Mouse (Mus musculus) MEL (cell line): ENCODE results near the gene Atp2c1. TPM values are rescaled to one million over a fixed set of nuclear protein-coding genes. Genes with fewer than 3 reads are reported as not detected.

Source experiments
- DNase-seq: peaks from one replicate; pipeline ENCODE4 v3.0.0; 2011; ENCODE audit warnings: low read depth, low spot score
- H3K27ac ChIP-seq: 2 replicates; pipeline ENCODE4 v1.5.1; 2012; ENCODE audit warnings: low read depth, mild to moderate bottlenecking, control low read depth, low read length, moderate library complexity; ENCODE audit not compliant: control insufficient read depth
- H3K27me3 ChIP-seq, 2 experiments: fragments of 150-350 bp in 1 of 2; sonication (generic) in 1 of 2; 2 replicates each; pipeline ENCODE4 v1.6.1; 2012; ENCODE audit warnings: low read length in 2 of 2, mild to moderate bottlenecking in 2 of 2, improper control_type of control experiment in 1 of 2, moderate library complexity in 1 of 2; ENCODE audit not compliant: insufficient read depth in 2 of 2, control insufficient read depth in 1 of 2
- H3K36me3 ChIP-seq, 2 experiments: 2 replicates each; pipeline ENCODE4 v1.6.1; 2012 to 2014; ENCODE audit warnings: low read length in 2 of 2, improper control_type of control experiment in 1 of 2, inconsistent platforms in 1 of 2, mild to moderate bottlenecking in 1 of 2; ENCODE audit not compliant: insufficient read depth in 2 of 2, control insufficient read depth in 1 of 2
- H3K4me1 ChIP-seq, 2 experiments: fragments of 150-350 bp in 1 of 2; sonication (generic) in 1 of 2; 2 replicates each; pipeline ENCODE4 v1.6.1; 2012; ENCODE audit warnings: low read length in 2 of 2, improper control_type of control experiment in 1 of 2, mild to moderate bottlenecking in 1 of 2; ENCODE audit not compliant: insufficient read depth in 2 of 2, control insufficient read depth in 1 of 2
- H3K4me3 ChIP-seq, 2 experiments: fragments of 150-350 bp in 1 of 2; sonication (generic) in 1 of 2; 2 replicates each; pipeline ENCODE4 v1.5.1; 2012; ENCODE audit warnings: low read depth in 2 of 2, low read length in 2 of 2, mild to moderate bottlenecking in 2 of 2, moderate library complexity in 2 of 2, control low read depth in 1 of 2, improper control_type of control experiment in 1 of 2; ENCODE audit not compliant: control insufficient read depth in 1 of 2, insufficient read depth in 1 of 2
- H3K79me2 ChIP-seq: 2 replicates; pipeline ENCODE4 v1.6.1; 2012; ENCODE audit warnings: mild to moderate bottlenecking, low read length, moderate library complexity; ENCODE audit not compliant: control insufficient read depth, poor library complexity, insufficient read depth
- H3K9ac ChIP-seq: 2 replicates; pipeline ENCODE4 v1.6.1; 2012; ENCODE audit warnings: low read depth, mild to moderate bottlenecking, control low read depth, low read length, moderate library complexity; ENCODE audit not compliant: control insufficient read depth, poor library complexity, severe bottlenecking
- H3K9me3 ChIP-seq: fragments of 150-350 bp; sonication (generic); replicated peaks from 2 replicates; pipeline ENCODE4 v1.6.1; 2012; ENCODE audit warnings: mild to moderate bottlenecking, low read length, improper control_type of control experiment, moderate library complexity; ENCODE audit not compliant: insufficient read depth
- CTCF ChIP-seq, 3 experiments: IDR thresholded peaks in 2 of 3; conservative IDR thresholded peaks in 1 of 3; 2 replicates each; pipeline ENCODE4 v1.5.1; 2011 to 2012; ENCODE audit warnings: low read length in 3 of 3, low read depth in 2 of 3, mild to moderate bottlenecking in 2 of 3, improper control_type of control experiment in 1 of 3, inconsistent platforms in 1 of 3, mixed read lengths in 1 of 3, moderate library complexity in 1 of 3; ENCODE audit not compliant: control insufficient read depth in 1 of 3, insufficient read depth in 1 of 3, poor library complexity in 1 of 3, severe bottlenecking in 1 of 3
- E2F4 ChIP-seq: IDR thresholded peaks from 2 replicates; pipeline ENCODE4 v1.6.1; 2011; ENCODE audit warnings: low read depth, low read length, improper control_type of control experiment, borderline replicate concordance
- EP300 ChIP-seq, 2 experiments: IDR thresholded peaks; 2 replicates each; pipeline ENCODE4 v1.6.1; 2011; ENCODE audit warnings: improper control_type of control experiment in 2 of 2, low read length in 2 of 2, low read depth in 1 of 2, mild to moderate bottlenecking in 1 of 2
- ETS1 ChIP-seq: IDR thresholded peaks from 2 replicates; pipeline ENCODE4 v1.6.1; 2012; ENCODE audit warnings: low read depth, mild to moderate bottlenecking, inconsistent platforms, low read length, improper control_type of control experiment, moderate library complexity
- HCFC1 ChIP-seq: IDR thresholded peaks from 2 replicates; pipeline ENCODE4 v1.6.1; 2012; ENCODE audit warnings: low read depth, mild to moderate bottlenecking, inconsistent platforms, low read length, improper control_type of control experiment, moderate library complexity
- JUND ChIP-seq: IDR thresholded peaks from 2 replicates; pipeline ENCODE4 v1.6.1; 2011; ENCODE audit warnings: low read depth, mild to moderate bottlenecking, improper control_type of control experiment, low read length
- KAT2A ChIP-seq: conservative IDR thresholded peaks from 2 replicates; pipeline ENCODE4 v1.6.1; 2012; ENCODE audit warnings: low read depth, low read length, improper control_type of control experiment, inconsistent platforms
- MAX ChIP-seq: IDR thresholded peaks from 2 replicates; pipeline ENCODE4 v1.6.1; 2011; ENCODE audit warnings: low read length, improper control_type of control experiment
- MAZ ChIP-seq: IDR thresholded peaks from 2 replicates; pipeline ENCODE4 v1.6.1; 2012; ENCODE audit warnings: low read depth, mild to moderate bottlenecking, inconsistent platforms, low read length, improper control_type of control experiment
- MEF2A ChIP-seq: IDR thresholded peaks from 2 replicates; pipeline ENCODE4 v1.6.1; 2014; ENCODE audit warnings: low read depth, mild to moderate bottlenecking, inconsistent platforms, low read length, improper control_type of control experiment; ENCODE audit not compliant: poor library complexity, insufficient replicate concordance, severe bottlenecking; ENCODE audit errors: extremely low read depth
- MYB ChIP-seq: IDR thresholded peaks from 2 replicates; pipeline ENCODE4 v1.6.1; 2011; ENCODE audit warnings: mild to moderate bottlenecking, low read depth, low read length, improper control_type of control experiment
- MYC ChIP-seq: IDR thresholded peaks from 2 replicates; pipeline ENCODE4 v1.6.1; 2011; ENCODE audit warnings: low read depth, mild to moderate bottlenecking, low read length, improper control_type of control experiment, moderate library complexity
- NELFE ChIP-seq: IDR thresholded peaks from 2 replicates; pipeline ENCODE4 v1.6.1; 2011; ENCODE audit warnings: low read depth, low read length, improper control_type of control experiment
- POLR2AphosphoS2 ChIP-seq: IDR thresholded peaks from 2 replicates; pipeline ENCODE4 v1.6.1; 2011; ENCODE audit warnings: low read length, improper control_type of control experiment
- RAD21 ChIP-seq: IDR thresholded peaks from 2 replicates; pipeline ENCODE4 v1.6.1; 2011; ENCODE audit warnings: mild to moderate bottlenecking, low read depth, low read length, improper control_type of control experiment
- RCOR1 ChIP-seq: IDR thresholded peaks from 2 replicates; pipeline ENCODE4 v1.6.1; 2012; ENCODE audit warnings: low read depth, mild to moderate bottlenecking, inconsistent platforms, low read length, improper control_type of control experiment
- SMC3 ChIP-seq: IDR thresholded peaks from 2 replicates; pipeline ENCODE4 v1.6.1; 2011; ENCODE audit warnings: low read depth, low read length, improper control_type of control experiment
- TAL1 ChIP-seq: IDR thresholded peaks from 2 replicates; pipeline ENCODE4 v1.6.1; 2012; ENCODE audit warnings: mild to moderate bottlenecking, inconsistent platforms, low read length, moderate library complexity, mixed read lengths
- TBP ChIP-seq: IDR thresholded peaks from 2 replicates; pipeline ENCODE4 v1.8.0; 2011; ENCODE audit warnings: low read depth, low read length, improper control_type of control experiment
- UBTF ChIP-seq: IDR thresholded peaks from 2 replicates; pipeline ENCODE4 v1.6.1; 2012; ENCODE audit warnings: low read depth, mild to moderate bottlenecking, inconsistent platforms, low read length, improper control_type of control experiment, moderate library complexity, borderline replicate concordance; ENCODE audit not compliant: insufficient read depth
- USF1 ChIP-seq: IDR thresholded peaks from 2 replicates; pipeline ENCODE4 v1.6.1; 2014; ENCODE audit warnings: low read depth, mild to moderate bottlenecking, inconsistent platforms, low read length, improper control_type of control experiment, moderate library complexity
- ZC3H11A ChIP-seq: IDR thresholded peaks from 2 replicates; pipeline ENCODE4 v1.6.1; 2012; ENCODE audit warnings: low read depth, mild to moderate bottlenecking, inconsistent platforms, low read length, improper control_type of control experiment
- polyA plus RNA-seq, 2 experiments: library from polyadenylated mRNA; stranded (reverse) in 1 of 2; unstranded in 1 of 2; fragments of >175 nt in 1 of 2; fragments of >200 nt in 1 of 2; gene quantifications; 2 replicates each; pipeline versions ENCODE4 v1.2.1 to v1.2.4; 2012; ENCODE audit warnings: low replicate concordance in 2 of 2, low read depth in 1 of 2; ENCODE audit not compliant: insufficient read length in 2 of 2, insufficient read depth in 1 of 2, missing spikeins in 1 of 2
- total RNA-seq: library from RNA; depleted of rRNA; stranded (reverse); fragments of 300-350 nt; gene quantifications from 2 replicates; pipeline ENCODE4 v1.2.3, GENCODE M21; 2012

Atp2c1 gene
- total and polyA plus RNA-seq, 3 experiments = 32.7 to 33.6 TPM; not detected in 1

- Histone ChIP-seq H3K79me2 (no peaks in the 10 kb centered on the region; the same call in 1 of the 2 replicates), H3K9ac (no peak overlapping the region), H3K4me1 (peaks cover 2 to 10% of the 10 kb centered on the region in 2 experiments; a peak in 3 of 4 replicates), H3K9me3 (no peaks in the 10 kb centered on the region), H3K27me3 (no peaks in the 10 kb centered on the region), H3K4me3 (no peak overlapping the region), H3K36me3 (peaks cover 0 to 5% of the 10 kb centered on the region in 2 experiments; a peak in 2 of 4 replicates)
- DNase-seq = no peak
- TF ChIP-seq EP300 (IDR thresholded peaks at IDR 0.05; ENCODE audit: low read depth in 1 of 2, low read length in 2 of 2) (no peak), NELFE (no peak), TBP (no peak), JUND (no peak), RAD21 (no peak), MYB (no peak), ETS1 (no peak), MYC (no peak), TAL1 (no peak), MEF2A (no peak), MAZ (no peak), USF1 (no peak), KAT2A (no peak), E2F4 (no peak), POLR2AphosphoS2 (no peak), UBTF (no peak), MAX (no peak), CTCF (IDR thresholded peaks at IDR 0.05 in 2 of 3, conservative IDR thresholded peaks at IDR 0.05 in 1 of 3; ENCODE audit: control insufficient read depth in 1 of 3, insufficient read depth in 1 of 3, low read depth in 2 of 3, low read length in 3 of 3, poor library complexity in 1 of 3, severe bottlenecking in 1 of 3) (no peak), HCFC1 (no peak)
- TF ChIP-seq, all 39 proteins: peak for 0
- no peak overlapping the region for H3K27ac ChIP-seq
Measured at GRCm38 (mm10) chr9:105474910-105475309, 52.2 kb downstream of the Atp2c1 start.

- H3K27ac ChIP-seq = no peak overlapping the region
- TF ChIP-seq RCOR1 (no peak), ZC3H11A (peak; percentile 40; the same call in 1 of the 2 replicates), CTCF (IDR thresholded peaks at IDR 0.05 in 2 of 3, conservative IDR thresholded peaks at IDR 0.05 in 1 of 3; ENCODE audit: control insufficient read depth in 1 of 3, insufficient read depth in 1 of 3, low read depth in 2 of 3, low read length in 3 of 3, poor library complexity in 1 of 3, severe bottlenecking in 1 of 3) (peak; percentile 24 to 60 (median 48); a peak in 5 of 6 replicates), SMC3 (peak; percentile 57), RAD21 (peak; percentile 51)
- H3K27me3 ChIP-seq = no peaks in the 10 kb centered on the region
- H3K4me3 ChIP-seq = no peak overlapping the region
- no peak overlapping the region for H3K9ac ChIP-seq
- DNase-seq = peak; percentile 50
- no peaks in the 10 kb centered on the region for H3K9me3 ChIP-seq
- peaks cover 0 to 5% of the 10 kb centered on the region in 2 experiments; a peak in 2 of 4 replicates for H3K36me3 ChIP-seq
- H3K79me2 ChIP-seq = no peaks in the 10 kb centered on the region
- no peaks in the 10 kb centered on the region for H3K4me1 ChIP-seq
Measured at GRCm38 (mm10) chr9:105467787-105468186, 59.3 kb downstream of the Atp2c1 start.
